Mouse (Mus musculus): ENCODE results near the gene Vsig10l.

Vsig10l gene

GRCm38 (mm10) chr7:43462851-43463250 is at the start of gene Vsig10l:
Gene Vsig10l, plus strand, starts transcription at chr7:43463151.
- DNase-seq (ENCODE audit: low read depth, low spot score): no peak

- DNase-seq (ENCODE audit: low read depth, low spot score): peak; percentile 84
Observed at GRCm38 (mm10) chr7:43417298-43417697, 45.7 kb upstream of the Vsig10l start.

GRCm38 (mm10) chr7:43422995-43423617 is 39.8 kb upstream of the Vsig10l start:
- DNase-seq (ENCODE audit: low read depth, low spot score): peak; percentile 91

GRCm38 (mm10) chr7:43423991-43424625 is 38.8 kb upstream of the Vsig10l start:
- no peak for DNase-seq (ENCODE audit: low read depth, low spot score)

GRCm38 (mm10) chr7:43427406-43427805 is 35.5 kb upstream of the Vsig10l start, which contains the start of gene Lim2:
Gene Lim2, plus strand, starts transcription at chr7:43427670.
- peak; percentile 34 for DNase-seq (ENCODE audit: low read depth, low spot score)

- DNase-seq (ENCODE audit: low read depth, low spot score): no peak
Observed at GRCm38 (mm10) chr7:43429500-43429899, 33.5 kb upstream of the Vsig10l start.

- DNase-seq (ENCODE audit: low read depth, low spot score): peak; percentile 53
Observed at GRCm38 (mm10) chr7:43432891-43433290, 30.1 kb upstream of the Vsig10l start.

- no peak for DNase-seq (ENCODE audit: low read depth, low spot score)
Observed at GRCm38 (mm10) chr7:43434676-43435075, 28.3 kb upstream of the Vsig10l start.

GRCm38 (mm10) chr7:43436341-43437255 is 26.4 kb upstream of the Vsig10l start, which contains the start of gene Nkg7:
Gene Nkg7, plus strand, starts transcription at chr7:43437073.
- DNase-seq (ENCODE audit: low read depth, low spot score): no peak

- no peak for DNase-seq (ENCODE audit: low read depth, low spot score)
Observed at GRCm38 (mm10) chr7:43438611-43439010, 24.3 kb upstream of the Vsig10l start.

GRCm38 (mm10) chr7:43440482-43440881 is 22.5 kb upstream of the Vsig10l start, which contains the start of gene Cldnd2:
Gene Cldnd2, plus strand, starts transcription at chr7:43440782.
- no peak for DNase-seq (ENCODE audit: low read depth, low spot score)

- DNase-seq (ENCODE audit: low read depth, low spot score): no peak
Observed at GRCm38 (mm10) chr7:43441071-43441470, 21.9 kb upstream of the Vsig10l start.

GRCm38 (mm10) chr7:43442684-43443083 is 20.3 kb upstream of the Vsig10l start:
- DNase-seq (ENCODE audit: low read depth, low spot score): no peak

- DNase-seq (ENCODE audit: low read depth, low spot score): peak; percentile 66
Observed at GRCm38 (mm10) chr7:43443126-43443916, 19.6 kb upstream of the Vsig10l start.

GRCm38 (mm10) chr7:43443917-43444293 is 19.0 kb upstream of the Vsig10l start, which contains the start of the genes Etfb and Gm45233:
Gene Etfb, plus strand, starts transcription at chr7:43444083.
Gene Gm45233, plus strand, starts transcription at chr7:43444128.
- peak; percentile 98 for DNase-seq (ENCODE audit: low read depth, low spot score)

- DNase-seq (ENCODE audit: low read depth, low spot score): no peak
Observed at GRCm38 (mm10) chr7:43447801-43448200, 15.2 kb upstream of the Vsig10l start.

- no peak for DNase-seq (ENCODE audit: low read depth, low spot score)
Observed at GRCm38 (mm10) chr7:43448246-43448645, 14.7 kb upstream of the Vsig10l start.

GRCm38 (mm10) chr7:43449811-43450210 is 13.1 kb upstream of the Vsig10l start:
- no peak for DNase-seq (ENCODE audit: low read depth, low spot score)

GRCm38 (mm10) chr7:43451726-43452125 is 11.2 kb upstream of the Vsig10l start:
- no peak for DNase-seq (ENCODE audit: low read depth, low spot score)

- peak; percentile 81 for DNase-seq (ENCODE audit: low read depth, low spot score)
Observed at GRCm38 (mm10) chr7:43452609-43453008, 10.3 kb upstream of the Vsig10l start.

Measured in ES-CJ7 (cell line).